Mouse (Mus musculus) brain, embryonic 18.5 days (tissue): Measurements from ENCODE around the gene Commd3.

Source experiments
- DNase-seq: peaks from one replicate; pipeline ENCODE4 v3.0.0-alpha.2; 2012; ENCODE audit warnings: low read depth, low spot score

Gene Commd3

GRCm38 (mm10) chr2:18718521-18718920 is 46.3 kb downstream of the Commd3 start:
- DNase-seq: no peak

DNA sequence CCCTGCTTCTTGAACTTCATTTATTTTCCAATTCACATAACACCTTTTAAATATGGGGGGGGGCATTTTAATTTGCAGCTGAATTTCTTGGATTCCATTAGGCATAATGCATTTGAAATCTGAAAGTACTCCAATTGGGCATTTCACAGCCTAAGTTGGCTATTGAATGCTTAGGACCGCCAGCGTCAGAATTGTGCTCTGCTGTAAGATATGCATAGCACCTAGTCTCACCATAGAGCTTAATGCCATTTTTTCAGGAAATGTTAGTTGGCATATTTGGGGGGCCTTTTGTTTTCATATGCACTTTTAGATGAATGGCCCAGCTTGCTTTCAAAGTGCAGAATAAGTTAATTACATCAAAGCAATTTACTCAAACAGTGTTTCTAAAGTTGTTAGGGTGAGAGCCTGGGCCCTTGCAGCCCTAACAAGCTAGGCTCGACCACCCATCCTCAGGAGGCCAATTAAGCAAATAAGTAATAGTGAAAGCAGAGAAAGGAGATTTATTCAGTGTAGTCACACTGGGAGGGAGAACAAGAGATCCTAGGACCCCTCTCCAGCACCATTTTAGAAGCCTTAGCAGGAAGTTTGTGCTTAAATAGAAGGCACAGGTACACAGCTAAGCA is 50.1 kb downstream of the Commd3 start:
- no peak for DNase-seq

- no peak for DNase-seq
These were observed 52.3 kb downstream of the Commd3 start for GRCm38 (mm10) chr2:18724462-18724861.
